Mouse (Mus musculus) heart, postnatal 0 days (tissue): Measurements from ENCODE around the gene Frmpd1.

Experiments used
- CTCF ChIP-seq: IDR thresholded peaks from 2 replicates; pipeline ENCODE4 v1.5.1; 2016; ENCODE audit warnings: antibody characterized with exemption, control low read depth, low read depth
- EP300 ChIP-seq: IDR thresholded peaks from 2 replicates; pipeline ENCODE4 v1.6.1; 2016; ENCODE audit warnings: antibody characterized with exemption, low read depth

GRCm38 (mm10) chr4:45165955-45166354 is 18.7 kb upstream of the Frmpd1 start:
- TF ChIP-seq CTCF (no peak), EP300 (no peak)
